Mouse (Mus musculus): ENCODE measurements around the gene Ippk.

Ippk gene

DNA sequence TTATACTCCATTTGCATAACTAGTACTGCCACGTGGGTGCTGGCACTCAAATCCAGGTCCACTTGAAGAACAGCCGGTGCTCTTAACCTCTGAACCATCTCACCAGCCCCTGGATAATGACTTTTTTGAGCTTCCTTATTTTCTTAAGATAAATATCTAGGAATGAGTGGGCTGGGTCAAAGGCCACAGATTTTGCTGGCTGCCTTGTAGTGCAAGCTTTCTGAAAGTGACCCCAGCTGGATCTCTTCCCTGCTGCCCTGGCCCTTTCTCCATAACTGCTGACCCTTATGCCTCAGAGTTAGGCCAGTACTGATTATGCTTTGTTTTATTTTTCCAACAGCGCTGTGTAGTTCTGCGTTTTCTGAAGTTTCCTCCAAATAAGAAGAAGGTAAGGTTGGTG lies 9.5 kb downstream of the Ippk start:
- no peak for DNase-seq (ENCODE audit: low spot score in 2 of 2)

DNA sequence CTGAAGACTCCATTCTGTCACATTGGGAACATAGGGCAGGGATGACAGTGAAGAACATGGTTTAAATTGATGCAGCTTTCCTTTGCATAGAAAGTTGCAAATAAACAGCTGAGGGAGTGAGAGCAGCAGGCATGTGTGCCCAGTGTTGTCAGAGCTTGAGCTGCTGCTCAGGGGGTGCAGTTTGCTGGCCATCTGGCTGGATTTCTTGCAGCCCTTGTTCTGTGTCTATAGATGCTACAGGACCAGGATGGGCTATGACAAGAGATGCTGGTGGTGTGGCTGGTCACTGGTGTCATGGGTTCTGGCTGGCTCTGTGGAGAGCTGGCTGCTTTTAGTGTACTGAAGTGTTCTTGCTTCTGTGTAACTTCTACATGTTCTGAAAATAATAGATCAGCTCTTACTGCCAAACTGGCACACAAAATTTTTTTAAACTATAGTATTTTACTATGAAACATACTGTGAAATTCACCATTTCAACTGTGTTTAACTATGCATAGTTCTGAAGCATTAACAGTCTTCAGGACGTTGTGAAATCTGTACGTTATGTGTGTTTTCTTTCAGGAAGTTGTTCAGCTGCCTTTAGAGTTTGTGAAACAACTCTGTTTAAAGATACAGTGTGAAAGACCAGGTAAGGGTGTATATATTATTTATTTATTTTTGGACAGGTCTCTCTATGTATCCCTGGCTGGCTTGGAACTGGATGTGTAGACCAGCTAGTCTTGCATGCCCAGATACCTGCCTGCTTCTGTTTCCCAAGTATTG lies 12.4 kb downstream of the Ippk start:
- DNase-seq (ENCODE audit: low spot score in 2 of 2) = no peak

DNA sequence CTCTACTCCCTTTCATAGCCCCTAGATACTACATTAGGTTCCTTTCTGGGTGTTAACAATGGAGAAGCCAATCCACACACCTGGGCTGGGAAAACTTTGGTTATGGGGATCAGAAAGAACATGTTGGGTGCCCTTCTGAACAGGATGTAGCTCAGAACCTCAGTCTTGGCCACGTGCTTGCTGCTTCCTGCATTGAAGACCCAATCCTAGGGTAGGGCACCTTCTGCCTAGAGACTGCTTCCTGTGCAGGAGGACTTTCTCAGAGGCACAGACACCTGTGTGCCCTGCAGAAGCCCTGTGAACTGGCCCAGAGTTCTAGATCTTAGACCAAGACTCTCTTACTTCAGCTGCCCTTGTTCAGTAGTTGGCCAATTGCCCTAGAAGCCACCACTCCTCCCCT lies 14.7 kb downstream of the Ippk start:
- DNase-seq (ENCODE audit: low spot score in 2 of 2) = no peak

DNA sequence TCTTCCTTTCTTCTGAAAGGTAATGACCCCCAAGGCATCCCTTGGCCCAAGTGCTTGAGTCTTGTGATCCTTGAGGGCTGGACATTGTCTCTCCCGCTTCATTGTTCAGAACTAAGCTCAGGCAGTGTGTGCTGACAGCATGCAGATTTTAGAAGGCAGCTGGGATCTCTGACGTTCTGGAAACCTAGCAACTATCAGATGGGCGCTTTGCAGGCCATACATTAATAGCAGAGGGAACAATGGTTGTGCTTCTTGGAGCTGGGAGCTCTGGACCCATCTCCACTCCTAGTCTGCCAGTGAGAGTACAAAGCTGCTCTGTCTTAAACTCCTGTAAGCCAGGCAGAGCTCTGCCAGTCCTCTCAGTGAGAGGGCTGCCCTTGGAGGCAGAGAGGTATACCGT lies 15.1 kb downstream of the Ippk start:
- DNase-seq (ENCODE audit: low spot score in 2 of 2) = no peak

DNA sequence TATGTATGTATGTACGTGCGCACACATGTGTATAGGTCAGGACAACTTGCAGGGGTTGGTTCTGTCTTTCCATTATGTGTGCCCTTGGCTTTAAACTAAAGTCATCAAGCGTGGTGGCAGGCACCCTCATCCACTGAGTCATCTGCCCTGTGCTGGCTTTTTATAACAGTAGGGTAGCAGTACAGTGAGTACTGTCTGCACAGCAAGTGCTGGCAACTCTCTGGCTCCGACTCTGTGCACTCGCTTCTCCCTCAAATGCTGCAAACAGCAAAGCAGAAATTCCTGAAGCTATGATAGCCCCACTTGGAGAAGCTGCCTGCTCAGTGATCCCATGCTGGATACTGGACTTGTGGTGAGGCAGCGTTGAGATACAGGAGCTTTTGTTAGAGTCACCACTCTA lies 23.4 kb downstream of the Ippk start:
- DNase-seq (ENCODE audit: low spot score in 2 of 2) = no peak

DNA sequence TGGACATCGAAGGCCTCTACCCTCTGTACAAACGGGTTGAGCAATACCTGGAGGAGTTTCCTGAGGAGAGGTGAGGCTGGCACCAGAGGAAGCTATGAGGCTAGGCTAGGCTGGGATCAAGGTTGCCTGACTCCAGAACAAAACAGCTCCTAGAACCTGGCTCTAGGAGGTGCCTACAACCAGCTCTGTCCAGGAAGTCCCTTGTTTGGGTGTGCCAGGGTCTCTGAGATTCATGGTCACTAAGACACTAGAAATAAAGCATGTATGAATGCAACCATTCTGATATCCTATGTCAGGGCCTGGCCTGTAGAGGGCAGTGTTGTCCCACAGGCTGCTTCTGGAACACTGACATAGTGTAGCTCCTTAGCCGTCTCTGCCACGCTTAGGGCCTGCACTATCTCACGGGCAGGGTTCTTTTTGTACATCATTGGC lies 28.3 kb downstream of the Ippk start:
- DNase-seq (ENCODE audit: low spot score in 2 of 2) = peak; percentile 67 to 76

DNA sequence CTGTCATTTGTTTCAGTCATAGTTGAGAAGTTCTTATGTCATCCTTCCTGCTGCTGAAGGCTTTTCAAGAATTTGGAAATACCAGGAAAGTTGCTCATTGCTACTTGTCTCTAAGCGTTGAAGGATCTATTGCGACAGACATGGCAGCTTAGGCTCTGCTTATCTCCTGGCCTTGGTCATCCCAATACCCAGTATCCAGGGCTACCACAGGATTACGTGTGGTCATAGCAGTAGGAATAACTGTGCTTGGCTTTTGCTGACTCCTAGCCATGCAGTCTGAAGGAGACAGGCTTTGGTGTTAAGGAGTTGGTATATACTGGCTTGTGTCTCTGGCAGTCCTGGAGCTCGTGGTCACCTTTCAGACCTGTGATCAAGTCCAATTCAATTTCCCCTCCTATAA lies 39.2 kb downstream of the Ippk start:
- DNase-seq (ENCODE audit: low spot score in 2 of 2) = no peak

DNA sequence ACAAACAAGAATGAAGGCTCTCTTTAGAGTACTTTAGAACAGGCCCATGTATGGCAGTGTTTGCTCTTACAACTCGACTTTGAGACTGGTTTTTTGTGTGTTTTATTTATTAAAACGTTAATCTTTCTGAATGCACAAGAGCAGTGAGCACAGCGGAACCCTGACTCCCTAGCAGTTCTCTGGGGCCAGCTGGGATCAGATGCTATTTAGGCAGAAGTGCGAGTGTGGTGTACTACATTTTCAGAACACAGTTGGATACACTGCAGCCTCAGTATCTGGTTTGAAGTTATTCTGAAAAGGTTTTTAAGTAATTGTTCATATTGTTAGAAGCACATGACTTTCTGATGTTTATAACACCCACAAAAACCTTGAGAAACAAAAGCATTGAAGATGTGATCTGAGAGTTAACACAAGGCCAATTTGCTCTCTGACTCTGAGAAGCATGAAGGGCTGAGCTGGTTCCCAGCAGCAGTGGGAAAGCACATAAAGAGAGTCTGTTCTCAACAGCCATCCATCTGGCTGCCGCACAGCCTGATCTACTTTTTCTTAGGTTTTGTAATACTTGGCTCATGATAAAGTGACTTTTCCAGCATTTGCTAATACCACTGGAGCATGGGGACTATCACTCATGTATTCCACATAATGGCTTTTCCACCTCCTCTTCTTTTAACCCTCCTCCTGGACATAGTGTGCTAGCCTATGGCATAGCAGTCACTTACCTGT lies 39.8 kb downstream of the Ippk start:
- no peak for DNase-seq (ENCODE audit: low spot score in 2 of 2)

DNA sequence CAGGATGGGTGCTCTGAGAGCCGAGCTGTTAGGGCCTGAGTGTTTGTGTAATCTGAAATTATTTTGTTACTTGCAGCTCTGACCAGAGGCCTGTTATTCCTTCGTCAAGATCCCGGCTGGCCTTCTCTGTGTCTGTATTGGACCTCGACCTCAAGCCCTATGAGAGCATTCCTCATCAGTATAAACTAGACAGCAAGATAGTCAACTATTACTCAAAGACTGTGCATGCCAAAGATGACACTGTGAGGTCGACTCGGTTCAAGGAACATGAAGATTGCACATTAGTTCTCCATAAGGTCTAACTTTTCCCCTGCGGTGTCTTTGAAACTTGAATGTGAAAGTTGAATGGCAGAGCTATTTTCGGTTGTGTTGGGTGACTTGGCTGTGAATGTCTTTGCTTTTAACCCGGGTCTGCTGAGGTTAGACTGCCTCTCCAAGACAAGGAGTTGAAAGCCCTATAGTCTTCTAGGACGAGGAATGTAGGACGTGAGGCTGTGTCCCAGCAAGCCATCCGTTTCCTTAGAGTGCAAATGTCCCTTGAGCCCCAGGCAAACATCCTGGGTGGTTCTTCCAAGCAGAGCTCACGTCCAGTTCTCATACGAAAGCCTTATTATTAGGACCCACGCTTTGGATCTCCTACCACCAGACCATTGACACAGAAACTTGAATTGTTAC lies 40.5 kb downstream of the Ippk start:
- DNase-seq (ENCODE audit: low spot score in 2 of 2) = no peak

DNA sequence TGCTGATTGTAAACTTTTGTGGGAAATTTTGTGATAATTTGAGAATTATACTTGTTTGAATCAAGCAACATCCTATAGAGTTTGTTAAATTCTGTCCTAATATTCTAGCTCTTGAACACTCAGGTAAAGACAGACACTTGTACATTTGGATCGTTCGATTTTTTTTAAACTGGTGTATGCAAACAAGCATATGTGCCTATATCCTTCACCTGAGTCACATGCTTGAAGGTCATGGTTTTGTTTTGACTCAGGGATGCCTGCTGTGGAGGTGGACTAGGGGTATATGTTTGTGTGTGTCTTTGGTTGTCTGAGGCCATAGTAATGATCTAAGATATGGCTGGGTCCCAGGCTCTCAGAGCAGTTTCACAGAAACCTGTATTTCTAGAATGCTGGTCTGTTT lies 41.9 kb downstream of the Ippk start:
- no peak for DNase-seq (ENCODE audit: low spot score in 2 of 2)

DNA sequence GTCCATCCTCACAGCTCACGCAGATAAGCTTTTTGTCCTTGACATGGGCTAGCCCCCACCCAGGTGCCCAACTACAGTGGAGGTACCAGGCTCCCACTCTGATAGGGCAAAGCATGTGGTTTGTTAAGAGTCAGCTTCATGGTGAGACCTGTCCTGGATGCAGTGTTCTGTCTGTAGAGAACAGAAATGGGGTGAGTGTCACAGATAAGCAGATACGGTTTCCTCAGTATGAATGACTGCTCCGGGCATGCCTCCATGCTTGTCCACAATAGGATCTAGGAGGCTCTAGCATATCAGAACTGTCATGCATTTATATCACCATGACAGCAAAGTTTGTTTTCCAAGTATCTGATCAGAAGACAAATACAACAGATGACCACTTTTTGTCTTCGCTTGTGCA lies 44.8 kb downstream of the Ippk start:
- no peak for DNase-seq (ENCODE audit: low spot score in 2 of 2)

DNA sequence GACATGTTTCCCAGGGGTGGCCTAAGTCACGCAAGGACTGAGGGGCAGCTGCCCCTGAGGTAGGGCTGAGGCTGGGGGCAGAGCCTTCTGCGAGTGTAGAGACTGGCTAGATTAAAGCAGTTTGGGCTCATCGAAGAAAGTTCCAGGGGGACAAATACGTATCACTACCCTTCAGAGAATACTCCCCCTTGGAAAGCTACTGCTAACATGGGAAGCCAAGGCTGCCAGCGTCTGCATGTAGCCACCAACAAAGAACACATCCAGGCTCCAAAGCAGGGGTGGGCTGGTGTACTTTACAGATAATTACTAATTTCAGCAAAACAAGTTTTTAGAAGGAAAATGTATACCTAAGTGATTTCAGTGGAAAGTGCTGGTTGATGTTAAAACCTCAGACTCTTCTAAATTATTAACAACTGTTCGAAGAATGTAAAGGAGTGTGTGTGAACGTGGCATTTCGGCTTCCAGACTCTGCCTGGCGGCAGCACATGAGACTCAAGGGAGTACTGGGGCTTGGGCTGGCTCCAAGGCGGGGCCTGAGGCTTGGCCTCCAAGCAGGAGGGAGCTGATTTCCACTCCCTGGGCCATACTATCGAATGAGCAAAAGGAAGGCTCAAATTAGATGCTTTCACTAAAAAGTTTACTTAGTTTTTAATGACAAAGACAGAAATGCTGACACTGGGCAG lies 45.5 kb downstream of the Ippk start:
- no peak for DNase-seq (ENCODE audit: low spot score in 2 of 2)

DNA sequence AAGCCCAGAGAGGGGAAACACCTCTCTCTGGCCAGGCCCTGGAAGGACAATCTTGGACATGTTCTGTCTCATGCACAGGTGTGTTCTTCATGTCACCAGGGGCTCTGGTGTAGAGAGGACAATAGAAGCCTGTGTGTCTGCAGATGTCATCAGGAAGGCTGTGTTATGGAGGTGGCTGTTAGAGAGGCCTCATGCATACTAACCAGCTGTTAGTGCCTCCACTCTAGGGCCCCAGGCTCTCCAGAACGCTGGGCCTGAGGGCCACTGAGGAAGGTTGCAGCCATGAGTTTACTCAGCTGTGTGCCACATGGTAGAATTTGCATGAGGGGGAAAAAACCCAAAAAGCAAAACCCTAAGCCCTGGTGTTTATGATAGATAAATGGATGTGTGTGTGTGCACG lies 46.5 kb downstream of the Ippk start:
- DNase-seq (ENCODE audit: low spot score in 2 of 2) = no peak

DNA sequence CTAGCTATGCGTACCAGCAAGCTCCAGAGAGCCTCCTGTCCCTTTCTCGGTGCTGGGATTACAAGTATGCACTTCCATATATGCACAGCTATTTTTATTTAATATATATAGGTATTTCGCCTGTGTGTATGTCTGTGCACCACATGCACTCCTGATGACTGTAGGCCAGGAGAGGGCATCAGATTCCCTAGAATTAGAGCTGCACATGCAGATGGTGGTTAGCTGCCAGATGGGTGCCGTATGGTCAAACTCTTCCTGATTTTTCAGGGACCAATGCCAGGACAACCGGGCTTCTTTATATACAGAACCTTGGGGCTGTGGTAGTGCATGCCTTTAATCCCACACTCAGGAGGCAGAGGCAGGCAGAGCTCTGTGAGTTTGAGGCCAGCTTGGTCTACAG lies 48.0 kb downstream of the Ippk start:
- no peak for DNase-seq (ENCODE audit: low spot score in 2 of 2)

DNA sequence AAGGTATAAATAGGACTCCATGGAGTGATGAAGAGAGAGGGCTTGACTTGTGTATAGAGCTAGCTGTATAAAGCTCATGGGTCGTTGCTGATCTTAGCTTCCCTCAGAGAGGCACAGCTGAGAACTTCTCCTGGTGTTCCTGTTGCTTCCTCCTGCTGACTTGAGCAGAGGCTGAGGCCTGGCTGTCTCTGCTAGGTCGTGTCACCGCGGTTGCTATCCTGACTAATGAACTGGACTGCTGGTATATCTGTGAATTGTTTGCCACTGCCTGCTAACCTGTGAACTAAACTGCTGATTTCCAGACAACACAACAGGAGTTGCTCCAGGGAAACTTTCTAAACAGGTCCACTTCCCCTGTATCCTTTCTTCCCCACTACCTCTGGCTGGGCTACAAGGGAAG lies 49.3 kb downstream of the Ippk start:
- DNase-seq (ENCODE audit: low spot score in 2 of 2) = no peak

DNA sequence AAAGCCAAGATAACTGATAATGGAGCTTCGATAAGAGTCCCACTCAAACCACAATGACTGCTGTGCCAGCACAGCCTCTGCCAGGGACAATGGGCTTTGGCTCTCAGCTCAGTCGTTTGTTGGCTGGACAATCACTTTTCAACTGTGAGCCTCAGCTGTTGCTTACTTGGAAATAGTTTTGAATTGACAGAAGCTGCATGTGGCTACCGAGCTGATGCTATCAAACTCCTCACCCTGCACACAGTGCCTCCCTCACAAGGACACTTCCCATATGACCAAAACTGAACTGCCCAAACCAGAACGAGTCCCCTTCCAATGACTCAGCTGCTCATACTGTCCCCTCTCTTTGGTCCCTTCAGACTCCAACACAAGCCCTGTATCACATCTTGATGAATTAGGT lies 49.8 kb downstream of the Ippk start:
- DNase-seq (ENCODE audit: low spot score in 2 of 2) = no peak

DNA sequence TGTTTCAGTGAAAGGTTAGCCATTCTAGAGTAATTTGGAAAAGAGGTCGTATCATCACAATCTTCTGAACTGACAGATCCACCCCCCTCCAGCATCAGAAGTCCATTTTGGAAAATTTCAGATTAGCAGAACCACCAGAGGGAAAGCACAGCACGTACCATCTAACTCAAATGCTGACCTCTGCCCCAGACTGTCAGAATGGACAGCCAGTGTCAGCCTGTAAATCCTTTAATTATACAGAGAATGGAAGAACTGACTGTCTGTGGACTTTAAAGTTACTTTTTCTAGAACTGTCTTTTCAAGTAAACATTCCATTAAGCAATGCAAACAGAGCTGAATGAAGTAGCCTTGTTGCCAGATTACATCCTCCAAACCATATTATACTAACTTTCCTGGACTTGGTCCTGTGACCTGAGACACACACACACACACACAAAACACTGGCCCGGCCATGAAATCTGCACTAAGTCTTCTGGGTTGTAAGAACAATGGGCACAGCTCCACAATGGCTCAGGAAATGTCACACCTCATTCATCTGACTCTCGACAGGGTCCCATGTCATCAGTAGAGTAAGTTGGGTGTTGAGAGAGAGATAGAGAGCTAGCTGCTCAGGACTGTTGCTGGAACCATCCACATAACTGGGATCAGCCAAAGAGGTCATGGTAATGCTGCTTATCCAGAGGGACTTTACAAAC lies 51.1 kb downstream of the Ippk start:
- DNase-seq (ENCODE audit: low spot score in 2 of 2) = no peak

DNA sequence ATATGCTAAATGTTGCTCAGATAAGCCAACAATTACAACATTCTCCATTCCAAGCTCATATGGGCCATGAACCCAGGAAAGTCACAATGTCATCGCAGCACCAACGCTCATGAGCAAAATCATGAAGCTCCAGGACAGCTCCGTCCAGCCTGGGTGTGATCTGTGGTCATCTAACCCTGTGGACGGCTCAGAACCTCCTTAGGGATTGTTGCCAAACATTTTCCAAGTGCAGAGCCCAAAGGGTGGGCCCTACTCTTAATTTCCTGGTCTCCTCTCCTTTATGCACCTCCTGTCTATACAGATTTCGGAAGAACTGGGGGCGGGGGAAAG lies 51.6 kb downstream of the Ippk start:
- no peak for DNase-seq (ENCODE audit: low spot score in 2 of 2)

DNA sequence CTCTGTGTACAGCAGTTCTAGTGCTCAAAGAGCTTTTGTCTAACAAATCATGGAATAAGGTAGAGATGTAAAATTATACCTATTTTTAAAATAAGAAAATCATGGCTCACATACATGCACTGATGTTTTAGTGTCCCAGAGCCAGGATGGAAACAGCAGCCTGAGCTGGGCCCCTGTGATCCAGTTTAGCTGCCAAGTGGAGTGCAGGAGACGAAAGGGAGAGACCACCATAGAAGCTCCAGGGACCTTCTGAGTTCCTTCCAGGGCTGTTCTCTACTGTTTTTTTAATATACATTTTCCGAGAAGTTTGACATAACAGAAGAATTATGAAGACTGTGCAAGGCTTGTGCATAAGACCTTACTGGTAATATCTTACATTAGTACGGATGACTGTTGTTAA lies 56.8 kb downstream of the Ippk start:
- no peak for DNase-seq (ENCODE audit: low spot score in 2 of 2)

DNA sequence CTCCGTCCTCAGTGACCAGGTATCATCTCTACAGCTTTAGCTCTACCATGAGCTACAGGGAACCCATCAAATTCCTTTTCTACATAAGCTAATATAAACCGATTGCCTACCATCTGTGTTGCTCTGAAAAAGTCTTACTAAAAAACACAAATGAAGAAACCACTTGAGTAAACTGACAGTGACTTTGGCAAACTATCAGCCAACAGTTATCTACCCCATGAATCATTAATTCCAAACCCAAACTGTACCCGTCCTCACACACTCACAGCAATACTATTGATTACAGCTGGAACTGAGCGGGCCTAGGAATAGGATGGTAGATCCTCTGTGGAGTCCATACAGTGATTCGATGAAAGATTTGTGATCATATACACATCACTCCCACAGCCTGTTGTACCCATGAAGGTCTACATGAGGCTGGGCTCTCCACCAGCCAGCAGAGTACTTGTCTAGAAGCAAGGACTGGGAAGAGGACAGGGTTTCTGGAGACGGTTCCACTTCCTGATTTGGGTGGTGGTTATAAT lies 57.9 kb downstream of the Ippk start:
- no peak for DNase-seq (ENCODE audit: low spot score in 2 of 2)

DNA sequence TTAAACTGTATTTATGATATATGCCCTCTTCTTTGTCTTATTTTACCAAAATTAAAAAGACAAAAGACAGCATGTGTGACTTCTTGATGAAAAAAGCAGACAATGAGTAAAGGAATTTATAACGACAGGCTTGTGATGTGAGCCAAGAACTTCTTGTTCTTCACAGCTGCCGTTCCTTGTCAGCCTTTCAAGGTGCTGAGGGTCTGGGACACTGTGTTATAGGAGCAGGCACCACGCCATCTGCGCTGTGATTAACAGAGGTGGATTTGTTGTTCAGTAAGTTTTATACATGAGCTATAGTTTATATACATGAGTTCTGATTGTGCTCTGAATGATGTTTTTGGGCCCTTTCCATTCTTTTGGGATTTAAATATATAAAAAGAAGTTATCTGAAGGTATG lies 58.4 kb downstream of the Ippk start:
- no peak for DNase-seq (ENCODE audit: low spot score in 2 of 2)

DNA sequence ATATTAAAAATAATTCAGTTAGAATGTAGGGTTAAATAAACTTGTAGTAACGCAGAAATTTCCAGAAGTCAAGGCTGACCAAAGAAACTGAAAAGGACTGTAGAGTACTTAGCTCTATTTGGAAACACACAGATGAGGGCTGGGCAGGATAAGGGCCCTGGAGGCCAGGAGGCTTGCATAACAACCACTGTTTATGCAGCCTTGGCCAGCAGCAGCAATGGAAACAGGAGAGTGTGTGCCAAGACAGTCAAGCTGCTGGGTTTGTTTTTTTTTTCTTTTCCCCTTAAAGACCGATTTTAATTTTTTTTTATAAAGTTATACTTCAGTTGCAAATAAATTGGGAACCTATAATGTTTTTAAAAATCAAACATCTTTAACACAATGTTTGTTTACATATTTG lies 59.0 kb downstream of the Ippk start:
- no peak for DNase-seq (ENCODE audit: low spot score in 2 of 2)

Data from frontal cortex, postnatal 25 days (tissue).